Mouse (Mus musculus) T-helper 17 cell (primary cell): ENCODE data around the gene Gabbr2.

Experiments used
- in situ Hi-C, 2 experiments: fragments of 300-600 bp; cut with MboI, MseI; formaldehyde crosslinking; loops; 1 replicate in 1 of 2; 2 replicates in 1 of 2; pipeline ENCODE4 v1.15.1; 2025; ENCODE audit warnings: high pct_unique_total_duplicates in 2 of 2

The Gabbr2 gene

GRCm38 (mm10) chr4:46919144-46919543 lies 72.5 kb downstream of the Gabbr2 start:
- in situ Hi-C loops = no loop called here

DNA sequence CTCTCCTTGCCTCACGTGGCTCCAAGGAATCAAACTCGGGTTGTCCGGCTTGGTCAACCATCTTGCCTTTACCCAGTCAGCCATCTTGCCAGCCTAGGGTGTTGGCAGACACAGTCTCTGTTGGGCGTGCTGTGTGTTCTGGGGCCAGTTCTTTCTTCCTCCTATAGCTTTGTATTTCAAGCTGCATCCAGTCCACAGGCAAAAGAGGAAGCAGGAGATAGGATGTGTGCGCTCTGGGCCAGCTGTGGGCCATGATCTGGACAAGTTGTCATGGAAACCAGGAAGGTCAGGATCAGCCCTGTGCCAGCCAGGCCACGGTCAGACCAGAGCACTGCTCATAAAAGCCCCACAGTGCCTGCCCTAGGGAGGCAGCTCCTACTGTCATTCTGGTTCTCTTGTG lies 74.9 kb downstream of the Gabbr2 start:
- in situ Hi-C loops = no loop called here

- in situ Hi-C loops = no loop called here
Observed at GRCm38 (mm10) chr4:46915934-46916333, 75.7 kb downstream of the Gabbr2 start.

DNA sequence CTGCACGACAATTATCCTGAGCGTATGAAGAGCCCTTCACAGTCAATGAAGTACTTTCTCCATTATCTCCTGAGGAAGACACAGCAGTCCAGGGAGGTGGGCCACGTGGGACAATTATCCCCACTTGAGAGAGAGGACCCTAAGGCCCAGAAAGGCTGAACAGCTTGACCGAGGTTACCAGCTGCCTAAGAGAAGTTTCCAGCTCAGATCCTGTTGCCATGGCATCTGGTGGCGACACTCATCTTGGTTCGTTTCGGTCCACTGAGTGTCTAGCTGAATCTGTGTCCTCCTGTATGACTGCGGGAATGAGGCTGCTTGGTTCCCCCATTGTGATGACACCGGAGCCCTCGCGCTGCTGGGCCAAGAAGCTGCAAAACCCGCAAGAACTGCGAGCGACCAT lies 76.2 kb downstream of the Gabbr2 start:
- in situ Hi-C loops = no loop called here

DNA sequence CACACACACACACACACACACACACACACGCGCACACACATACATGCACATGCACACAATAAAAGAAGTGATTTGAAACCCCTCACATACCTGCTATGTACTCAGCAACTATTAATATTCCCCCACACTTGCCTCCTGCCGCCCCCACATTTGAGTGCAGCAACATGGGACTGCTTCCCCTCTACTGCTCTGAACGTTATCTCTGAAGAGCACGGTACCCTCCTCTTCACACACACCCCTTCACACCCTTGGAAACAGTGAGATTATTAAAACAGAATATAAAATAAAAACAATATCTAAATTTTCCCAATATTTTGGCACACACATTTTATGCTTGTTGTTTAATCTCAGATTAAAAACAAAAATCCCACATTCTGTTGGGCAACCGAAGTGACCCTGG lies 77.1 kb downstream of the Gabbr2 start:
- in situ Hi-C loops = no loop called here

DNA sequence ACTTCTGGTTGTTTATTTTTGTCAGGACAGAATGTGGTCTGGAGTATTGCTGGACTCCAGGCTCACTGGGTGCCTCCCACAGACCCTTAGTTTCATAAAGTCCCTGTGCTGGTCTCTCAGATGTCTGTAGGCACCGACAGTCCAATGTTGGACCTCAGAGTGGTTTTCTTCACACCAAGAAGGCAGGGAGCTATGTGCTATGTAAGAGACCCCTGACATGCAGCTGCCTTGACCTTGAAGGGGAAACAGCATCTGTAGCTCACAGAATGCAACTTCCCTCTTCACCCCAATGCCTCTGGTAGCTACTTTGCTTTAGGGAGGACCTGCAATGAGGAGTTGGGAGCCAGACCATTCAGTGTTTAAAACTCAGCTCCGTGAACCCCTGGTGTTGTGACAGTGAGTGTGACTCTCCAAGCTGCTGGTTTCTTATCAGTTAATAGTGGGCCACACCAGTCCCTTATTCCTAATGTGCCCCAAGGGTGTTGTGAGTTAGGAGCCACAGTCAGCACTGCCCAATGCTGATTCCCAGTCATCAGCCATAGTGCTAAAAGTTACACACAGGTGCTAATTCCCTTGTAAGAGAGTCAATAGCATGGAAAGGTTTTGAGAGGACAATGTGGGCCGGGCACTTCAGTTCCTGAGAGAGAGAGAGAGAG lies 85.5 kb downstream of the Gabbr2 start:
- in situ Hi-C loops = no loop called here

DNA sequence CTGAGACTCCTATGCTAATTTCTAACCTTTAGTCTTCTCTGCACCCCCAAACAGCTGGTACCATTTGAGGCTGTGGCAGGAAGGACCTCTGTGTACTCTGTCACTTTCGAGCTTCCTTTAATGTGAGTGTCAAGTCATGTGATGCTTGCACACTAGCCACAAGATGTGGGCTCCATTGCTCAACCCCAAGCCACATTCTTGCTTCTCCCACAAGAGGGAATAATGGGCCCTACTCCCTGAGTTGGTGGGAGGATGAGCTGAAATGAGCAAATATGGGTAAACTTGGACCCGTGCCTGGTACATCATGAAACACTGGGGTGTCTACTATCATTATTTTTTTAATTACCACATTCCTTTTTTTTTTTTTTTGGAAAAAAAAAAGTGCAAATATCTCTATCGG lies 86.5 kb downstream of the Gabbr2 start:
- in situ Hi-C loops = no loop called here

- in situ Hi-C loops = no loop called here
Observed at GRCm38 (mm10) chr4:46904129-46904528, 87.5 kb downstream of the Gabbr2 start.

GRCm38 (mm10) chr4:46898546-46898945 lies 93.1 kb downstream of the Gabbr2 start:
- in situ Hi-C loops = no loop called here

DNA sequence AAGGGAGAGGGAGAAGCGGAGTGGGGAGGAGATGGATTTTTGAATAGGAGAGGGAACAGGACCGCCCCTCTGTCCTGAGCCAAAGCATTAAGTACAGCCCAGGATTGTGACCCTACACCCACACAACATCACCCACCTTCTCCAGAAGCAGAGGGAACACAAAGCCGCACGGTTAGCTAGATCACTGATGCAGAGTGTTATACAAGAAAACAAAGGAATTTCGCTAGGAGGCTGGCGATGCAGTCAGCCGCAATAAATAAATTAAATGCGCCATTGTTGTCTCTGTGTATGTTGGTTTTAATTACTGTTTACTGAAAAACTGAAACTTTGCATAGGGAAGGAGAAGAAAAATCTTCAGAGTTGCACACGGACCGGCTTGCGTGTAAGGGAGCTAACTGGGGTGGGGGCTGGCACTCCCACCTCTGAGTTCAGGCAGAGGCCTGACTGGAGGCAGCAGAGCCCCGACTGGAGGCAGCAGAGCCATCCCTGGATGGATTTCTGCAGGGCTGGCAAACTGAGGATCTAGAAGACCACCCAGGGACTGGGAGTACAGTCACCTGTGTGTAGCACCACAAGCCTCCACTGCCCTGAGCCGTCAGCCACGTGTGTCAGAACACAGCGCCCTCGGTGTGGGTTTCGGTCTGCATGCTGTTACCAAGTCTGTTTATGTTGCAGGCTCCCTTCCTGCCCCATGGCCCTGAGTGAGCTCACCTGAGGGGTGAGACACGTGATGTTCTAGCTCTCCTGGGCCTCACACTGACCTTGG lies 93.9 kb downstream of the Gabbr2 start:
- in situ Hi-C loops = no loop called here

- in situ Hi-C loops = no loop called here
Observed at GRCm38 (mm10) chr4:46894144-46894543, 97.5 kb downstream of the Gabbr2 start.

DNA sequence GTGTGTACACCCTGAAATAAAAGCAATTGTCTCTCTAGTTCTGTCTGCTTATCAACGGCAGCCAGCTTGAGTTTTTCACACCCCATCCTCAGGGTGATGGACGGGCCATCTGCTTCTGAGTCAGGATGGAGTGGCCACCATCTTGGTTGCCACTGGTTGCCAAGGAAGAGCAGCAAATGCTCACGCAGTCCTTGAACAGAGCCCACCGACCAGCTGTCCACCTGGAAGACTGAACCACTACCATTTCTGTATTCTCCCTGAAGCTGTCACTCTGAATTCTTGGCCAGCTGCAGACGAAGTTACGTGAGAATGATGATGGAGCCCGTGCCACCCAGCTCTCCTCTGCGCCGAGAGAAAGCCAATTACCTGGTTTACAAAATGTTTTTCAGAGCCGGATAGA lies 102.5 kb downstream of the Gabbr2 start:
- in situ Hi-C loops = no loop called here

- in situ Hi-C loops = no loop called here
Observed at GRCm38 (mm10) chr4:46885627-46886383, 105.9 kb downstream of the Gabbr2 start.

GRCm38 (mm10) chr4:46884132-46884531 lies 107.5 kb downstream of the Gabbr2 start:
- in situ Hi-C loops = no loop called here

- in situ Hi-C loops = no loop called here
Observed at GRCm38 (mm10) chr4:46883546-46883945, 108.1 kb downstream of the Gabbr2 start.

- in situ Hi-C loops = no loop called here
Observed at GRCm38 (mm10) chr4:46883047-46883446, 108.6 kb downstream of the Gabbr2 start.

DNA sequence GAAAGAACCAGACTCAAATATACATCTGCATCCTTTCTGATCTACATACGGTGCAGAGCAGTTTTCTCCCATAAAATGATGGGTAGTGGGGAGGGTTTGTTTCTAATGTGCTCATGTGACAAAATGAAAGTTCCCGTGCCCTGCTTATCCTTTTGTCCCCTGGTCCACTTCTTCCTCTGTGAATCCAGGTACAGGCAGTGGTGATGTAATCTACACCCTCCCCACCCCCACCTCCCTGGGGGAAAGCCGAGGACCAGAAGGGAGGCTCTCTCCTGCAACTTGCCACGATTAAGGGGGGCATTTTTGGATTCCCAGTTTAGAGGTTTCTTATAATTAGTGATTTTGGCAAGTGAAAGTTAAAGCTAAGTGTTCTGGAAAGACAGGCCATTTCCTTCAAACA lies 110.4 kb downstream of the Gabbr2 start:
- in situ Hi-C loops = no loop called here

DNA sequence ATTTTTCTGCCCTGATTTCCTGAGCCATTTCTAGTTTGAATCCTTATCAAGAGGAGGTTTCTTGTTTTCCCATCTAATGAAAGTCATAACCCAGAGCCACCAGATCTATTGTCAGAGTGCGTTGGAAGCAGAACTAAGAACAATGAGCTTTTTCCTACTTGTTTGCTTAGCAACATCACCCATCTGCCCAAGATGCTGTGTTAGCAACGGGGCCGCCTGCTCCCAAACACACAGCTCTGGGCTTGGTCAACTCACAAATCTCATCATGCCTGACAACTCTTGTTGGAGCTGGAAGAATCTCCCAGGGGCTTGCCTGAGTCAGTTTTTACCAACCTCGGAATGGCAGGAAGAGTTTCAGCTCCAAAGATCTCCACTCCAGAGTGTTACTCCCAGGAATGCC lies 111.7 kb downstream of the Gabbr2 start:
- in situ Hi-C loops = no loop called here

DNA sequence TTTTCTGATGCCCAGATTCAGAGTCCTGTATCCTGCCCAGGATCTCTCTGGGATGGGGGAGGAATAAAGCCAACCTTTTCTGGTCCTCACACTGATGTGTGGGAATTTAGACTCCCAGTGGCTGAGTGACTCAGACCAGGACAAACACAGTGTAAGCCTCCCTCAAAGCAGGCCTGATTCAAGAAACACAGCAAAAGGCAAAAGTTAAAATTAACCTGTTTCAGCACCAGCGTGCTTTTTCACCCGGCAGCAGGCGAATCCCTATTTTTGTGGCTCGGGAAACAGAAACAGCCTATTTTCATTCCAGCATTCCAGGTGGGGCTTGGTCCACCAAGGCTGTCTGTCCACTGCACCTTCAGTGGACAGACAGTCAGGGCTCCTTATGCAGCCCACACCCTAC lies 118.9 kb downstream of the Gabbr2 start:
- in situ Hi-C loops = no loop called here

DNA sequence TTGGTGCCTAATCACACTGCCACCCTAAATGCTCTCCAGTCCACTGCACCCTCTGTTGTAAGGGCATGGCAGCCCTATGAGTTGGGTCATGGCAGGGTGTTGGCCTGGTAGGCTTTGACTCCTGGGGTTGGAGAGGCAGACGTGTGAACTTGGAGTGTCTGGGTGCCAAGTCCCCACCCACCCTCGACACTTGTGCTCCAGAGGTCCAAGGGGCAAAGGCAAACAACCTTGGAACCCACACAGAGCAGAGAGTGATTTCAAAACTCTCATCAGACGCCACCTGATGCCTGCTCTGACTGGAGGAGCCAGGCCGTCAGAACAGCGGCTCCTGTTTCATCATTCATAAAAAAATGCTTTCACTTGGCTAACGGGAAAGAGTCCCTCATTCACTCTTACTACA lies 121.5 kb downstream of the Gabbr2 start:
- in situ Hi-C loops = no loop called here

DNA sequence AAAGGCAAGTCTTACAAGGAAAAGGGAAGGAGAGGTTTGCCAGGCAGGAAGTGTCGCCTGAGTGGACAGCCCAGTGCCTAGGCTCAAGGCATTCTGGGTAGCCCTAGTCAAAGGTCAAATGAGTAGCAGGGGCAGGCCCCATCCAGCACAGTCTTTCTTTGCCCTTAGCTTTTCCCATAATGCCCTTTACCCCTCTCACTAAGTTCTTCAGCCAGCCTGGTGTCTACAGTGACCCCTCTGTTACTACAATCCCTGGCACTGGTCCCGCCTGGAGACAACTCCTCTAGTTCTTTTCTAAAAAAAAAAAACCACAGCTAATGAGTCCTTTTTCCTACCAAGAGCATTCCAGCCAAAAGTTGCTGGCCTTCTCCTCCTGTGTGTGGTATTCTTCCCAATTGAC lies 122.3 kb downstream of the Gabbr2 start:
- in situ Hi-C loops = no loop called here

DNA sequence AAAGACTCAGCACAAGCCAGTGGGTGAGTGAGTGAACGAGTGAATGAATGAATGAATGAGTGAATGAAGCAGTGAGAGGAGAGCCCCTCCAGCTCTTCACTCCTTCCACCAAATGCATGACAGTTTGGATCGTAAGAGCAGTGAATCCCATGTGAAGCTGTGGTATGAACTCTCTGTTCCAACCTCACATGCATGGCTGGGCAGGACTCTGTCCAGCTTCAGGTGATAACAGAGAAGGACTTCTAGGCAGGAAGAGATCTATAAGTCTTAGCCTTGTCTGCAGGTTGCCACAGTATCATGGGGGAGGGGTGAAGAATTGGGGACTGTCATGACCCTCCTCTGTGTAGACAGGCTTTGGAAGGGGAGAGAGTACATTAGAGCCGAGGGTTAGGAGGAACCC lies 122.8 kb downstream of the Gabbr2 start:
- in situ Hi-C loops = no loop called here

DNA sequence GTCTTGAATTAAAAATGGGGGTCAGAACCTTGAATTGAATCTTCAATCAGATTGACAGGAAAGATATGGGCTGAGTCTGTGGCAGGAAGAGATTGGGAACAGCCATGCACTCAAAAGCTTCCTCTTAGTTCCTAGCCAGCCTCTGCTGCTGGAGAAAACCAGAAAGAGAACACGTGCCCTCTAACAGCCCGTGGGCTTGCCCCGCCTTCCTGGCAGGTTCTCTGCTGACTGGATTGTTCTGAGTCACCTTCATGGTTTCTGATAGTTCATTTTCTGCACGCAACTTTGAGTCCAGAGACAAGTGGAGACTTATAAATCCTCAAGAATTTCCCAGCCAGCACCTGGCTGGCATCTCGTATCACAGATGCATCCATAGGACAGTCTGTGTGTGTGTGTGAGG lies 123.5 kb downstream of the Gabbr2 start:
- in situ Hi-C loops = no loop called here
